Mouse (Mus musculus) lung, postnatal 0 days (tissue): ENCODE results near the gene Acyp1. TPM values are rescaled to one million over a fixed set of nuclear protein-coding genes. Genes with fewer than 3 reads are reported as not detected.

ENCODE experiments used
- ATAC-seq: fragments of 200-750 bp; cut with Nextera tagmentation; 2 replicates; pipeline ENCODE4 v1.8.0; 2017; ENCODE audit warnings: moderate library complexity
- DNase-seq: peaks from one replicate; pipeline ENCODE4 v3.0.0-alpha.2; 2016; ENCODE audit warnings: low spot score
- H3K27ac ChIP-seq: fragments of 300-500 bp; sonication (generic); 2 replicates; pipeline ENCODE4 v1.5.1; 2014; ENCODE audit warnings: antibody characterized with exemption, mild to moderate bottlenecking, low read length, mixed read lengths
- H3K27me3 ChIP-seq: fragments of 300-500 bp; sonication (generic); replicated peaks from 2 replicates; pipeline ENCODE4 v1.6.1; 2014; ENCODE audit warnings: low read length, mixed read lengths; ENCODE audit not compliant: insufficient read depth
- H3K36me3 ChIP-seq: fragments of 300-500 bp; sonication (generic); 2 replicates; pipeline ENCODE4 v1.6.1; 2014; ENCODE audit warnings: low read length, mixed read lengths; ENCODE audit not compliant: insufficient read depth
- H3K4me1 ChIP-seq: fragments of 300-500 bp; sonication (generic); 2 replicates; pipeline ENCODE4 v1.6.1; 2014; ENCODE audit warnings: antibody characterized with exemption, low read depth, low read length, mixed read lengths; ENCODE audit not compliant: insufficient read depth
- H3K4me2 ChIP-seq: fragments of 300-500 bp; sonication (generic); replicated peaks from 2 replicates; pipeline ENCODE4 v1.6.1; 2014; ENCODE audit warnings: low read depth, mild to moderate bottlenecking, low read length, moderate library complexity, mixed read lengths
- H3K4me3 ChIP-seq: fragments of 300-500 bp; sonication (generic); 2 replicates; pipeline ENCODE4 v1.5.1; 2014; ENCODE audit warnings: low read depth, low read length
- H3K9ac ChIP-seq: fragments of 300-500 bp; sonication (generic); replicated peaks from 2 replicates; pipeline ENCODE4 v1.6.1; 2014; ENCODE audit warnings: low read depth, mild to moderate bottlenecking
- H3K9me3 ChIP-seq: fragments of 300-500 bp; sonication (generic); 2 replicates; pipeline ENCODE4 v1.6.1; 2016; ENCODE audit warnings: low read length, mixed read lengths
- CTCF ChIP-seq: IDR thresholded peaks from 2 replicates; pipeline ENCODE4 v1.5.1; 2016; ENCODE audit warnings: antibody characterized with exemption, mild to moderate bottlenecking
- EP300 ChIP-seq: IDR thresholded peaks from 2 replicates; pipeline ENCODE4 v1.6.1; 2016; ENCODE audit warnings: antibody characterized with exemption, mild to moderate bottlenecking, control low read depth
- WGBS: fragments of 180-500 bp; shearing (Covaris S2); extraction: QIAGEN DNeasy Blood & Tissue Kit; methylation state at CpG from one replicate; pipeline ENCODE4 v1.1.7; 2014; 5-methylcytosine and 5-hydroxymethylcytosine counted together
- polyA plus RNA-seq: library from polyadenylated mRNA; unstranded; fragments of >200 nt; fragmentation: Nextera tagmentation; extraction: Ambion mirVana; gene quantifications from 2 replicates; pipeline ENCODE4 v1.2.1, GENCODE M21; 2015

Gene Acyp1
- polyA plus RNA-seq, 1 experiment from 2014 or later, result 54.9 TPM

DNA sequence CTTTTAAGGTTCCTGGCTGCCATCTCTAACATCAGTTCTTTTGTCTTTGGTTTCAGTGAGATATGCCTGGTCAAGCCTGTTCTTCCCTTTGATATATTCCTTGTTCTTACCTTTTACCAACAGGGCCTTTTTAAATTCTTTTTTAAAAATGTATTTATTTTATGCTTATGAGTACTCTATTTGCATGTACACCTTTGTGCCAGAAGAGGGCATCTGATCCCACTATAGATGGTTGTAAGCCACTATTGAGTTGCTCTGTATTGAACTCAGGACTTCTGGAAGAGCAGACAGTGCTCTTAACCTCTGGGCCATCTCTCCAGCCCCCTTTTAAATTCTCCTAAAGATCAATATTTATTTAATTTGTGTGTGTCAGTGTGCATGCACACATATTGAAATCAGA is 4.7 kb upstream of the Acyp1 start:
- Histone ChIP-seq H3K4me3 (no peak overlapping the region), H3K27ac (no peak overlapping the region), H3K27me3 (no peaks in the 10 kb centered on the region), H3K4me2 (no peak overlapping the region), H3K36me3 (no peaks in the 10 kb centered on the region), H3K4me1 (peaks cover 4% of the 10 kb centered on the region; the same call in 1 of the 2 replicates), H3K9me3 (no peaks in the 10 kb centered on the region), H3K9ac (no peak overlapping the region)
- no peak for ATAC-seq
- DNase-seq, result no peak
- no peak for TF ChIP-seq EP300
- TF ChIP-seq CTCF, result peak; percentile 25; the same call in 1 of the 2 replicates

GRCm38 (mm10) chr12:85292288-85292687 is 4.0 kb upstream of the Acyp1 start:
- Histone ChIP-seq H3K4me2 (no peak overlapping the region), H3K9ac (no peak overlapping the region), H3K4me1 (peaks cover 4% of the 10 kb centered on the region; the same call in 1 of the 2 replicates), H3K27ac (no peak overlapping the region), H3K27me3 (no peaks in the 10 kb centered on the region), H3K9me3 (no peaks in the 10 kb centered on the region), H3K36me3 (no peaks in the 10 kb centered on the region), H3K4me3 (no peak overlapping the region)
- DNase-seq (no peak), ATAC-seq (no peak)
- no peak for TF ChIP-seq CTCF
- no peak for TF ChIP-seq EP300
- WGBS, result 75% methylated on average over 6 of the region's 6 CpGs

- ATAC-seq (no peak), DNase-seq (no peak)
- Histone ChIP-seq H3K27me3 (no peaks in the 10 kb centered on the region), H3K9me3 (no peaks in the 10 kb centered on the region), H3K9ac (no peak overlapping the region), H3K4me1 (peaks cover 4% of the 10 kb centered on the region; the same call in 1 of the 2 replicates), H3K36me3 (no peaks in the 10 kb centered on the region), H3K27ac (no peak overlapping the region), H3K4me2 (no peak overlapping the region), H3K4me3 (no peak overlapping the region)
- no peak for TF ChIP-seq CTCF
- no peak for TF ChIP-seq EP300
Observed at GRCm38 (mm10) chr12:85291541-85291940, 3.3 kb upstream of the Acyp1 start.

DNA sequence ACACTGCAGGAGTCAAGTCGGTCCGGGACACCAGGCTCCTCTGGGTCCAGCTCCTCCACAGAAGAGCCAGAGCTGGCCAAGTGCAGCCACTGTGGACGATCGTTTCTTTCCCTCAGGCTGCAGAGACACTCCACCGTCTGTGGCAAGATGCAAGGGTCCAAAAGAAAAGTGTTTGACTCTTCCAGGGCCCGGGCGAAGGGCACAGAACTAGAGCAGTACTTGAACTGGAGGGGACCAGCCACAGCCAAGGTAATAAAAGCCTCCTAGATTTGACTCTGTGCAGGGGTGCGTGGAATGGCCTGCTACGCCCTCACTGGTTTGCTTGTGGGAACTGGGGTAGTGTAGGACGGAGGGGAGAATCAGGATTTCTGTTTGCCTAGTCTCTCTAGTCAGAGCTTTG is 2.4 kb upstream of the Acyp1 start:
- TF ChIP-seq CTCF (no peak), EP300 (no peak)
- H3K27me3 ChIP-seq, result no peaks in the 10 kb centered on the region
- no peak overlapping the region for H3K27ac ChIP-seq
- no peak for DNase-seq
- H3K4me1 ChIP-seq, result peaks cover 4% of the 10 kb centered on the region; the same call in 1 of the 2 replicates
- no peak overlapping the region for H3K4me3 ChIP-seq
- 77% methylated on average over 10 of the region's 10 CpGs for WGBS
- no peak for ATAC-seq
- H3K36me3 ChIP-seq, result no peaks in the 10 kb centered on the region
- H3K9me3 ChIP-seq, result no peaks in the 10 kb centered on the region
- H3K9ac ChIP-seq, result no peak overlapping the region
- no peak overlapping the region for H3K4me2 ChIP-seq

DNA sequence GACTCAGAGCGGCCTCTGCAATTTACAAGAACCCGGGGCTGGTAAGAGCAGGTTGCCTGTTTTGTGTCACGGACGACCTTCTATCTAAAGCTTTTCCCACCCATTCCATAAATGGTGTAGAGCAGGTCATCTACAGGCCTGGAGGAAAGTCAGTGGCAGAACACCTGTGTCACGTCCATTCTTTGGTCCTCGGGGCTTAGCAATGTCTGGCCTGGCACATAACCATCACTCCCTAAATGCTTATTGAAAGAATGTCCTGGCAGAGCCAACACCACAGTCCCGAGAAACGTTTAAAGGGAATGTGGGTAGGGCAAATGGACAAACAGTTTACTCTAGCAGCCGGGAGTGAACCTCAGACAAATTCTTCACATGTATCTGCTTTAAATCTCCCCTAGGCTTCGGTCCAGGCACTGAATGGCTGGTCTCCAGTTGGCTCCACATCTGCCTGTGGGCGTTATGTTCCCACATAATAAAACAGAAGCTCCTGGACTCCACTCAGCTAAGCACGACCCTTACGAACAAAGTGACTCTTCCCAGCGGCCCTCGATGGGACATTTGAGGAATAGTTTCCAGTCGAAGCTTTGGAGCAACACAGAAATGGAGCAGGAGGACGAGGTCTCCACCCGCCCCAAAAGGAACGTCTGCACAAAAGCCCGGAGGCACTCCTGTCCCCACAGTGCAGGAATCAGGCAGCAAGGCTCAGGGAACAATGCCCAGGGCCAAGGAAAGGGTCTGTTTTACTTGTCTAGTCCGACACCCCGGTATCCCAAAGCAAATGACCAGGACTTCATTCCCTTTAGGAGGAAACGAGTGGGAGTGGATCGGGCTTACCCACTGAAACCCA is 1.1 kb upstream of the Acyp1 start:
- DNase-seq, result peak; percentile 71
- Histone ChIP-seq H3K4me3 (peak overlapping the region; percentile 46; the same call in 1 of the 2 replicates), H3K9ac (peak overlapping the region; percentile 23; the same call in 1 of the 2 replicates), H3K27ac (peak overlapping the region; percentile 71), H3K9me3 (no peaks in the 10 kb centered on the region), H3K4me2 (peak overlapping the region; percentile 77), H3K4me1 (peaks cover 4% of the 10 kb centered on the region; the same call in 1 of the 2 replicates), H3K27me3 (no peaks in the 10 kb centered on the region), H3K36me3 (no peaks in the 10 kb centered on the region)
- no peak for TF ChIP-seq CTCF
- TF ChIP-seq EP300, result no peak
- ATAC-seq, result peak; percentile 47
- WGBS, result 48% methylated on average over 24 of the region's 24 CpGs

DNA sequence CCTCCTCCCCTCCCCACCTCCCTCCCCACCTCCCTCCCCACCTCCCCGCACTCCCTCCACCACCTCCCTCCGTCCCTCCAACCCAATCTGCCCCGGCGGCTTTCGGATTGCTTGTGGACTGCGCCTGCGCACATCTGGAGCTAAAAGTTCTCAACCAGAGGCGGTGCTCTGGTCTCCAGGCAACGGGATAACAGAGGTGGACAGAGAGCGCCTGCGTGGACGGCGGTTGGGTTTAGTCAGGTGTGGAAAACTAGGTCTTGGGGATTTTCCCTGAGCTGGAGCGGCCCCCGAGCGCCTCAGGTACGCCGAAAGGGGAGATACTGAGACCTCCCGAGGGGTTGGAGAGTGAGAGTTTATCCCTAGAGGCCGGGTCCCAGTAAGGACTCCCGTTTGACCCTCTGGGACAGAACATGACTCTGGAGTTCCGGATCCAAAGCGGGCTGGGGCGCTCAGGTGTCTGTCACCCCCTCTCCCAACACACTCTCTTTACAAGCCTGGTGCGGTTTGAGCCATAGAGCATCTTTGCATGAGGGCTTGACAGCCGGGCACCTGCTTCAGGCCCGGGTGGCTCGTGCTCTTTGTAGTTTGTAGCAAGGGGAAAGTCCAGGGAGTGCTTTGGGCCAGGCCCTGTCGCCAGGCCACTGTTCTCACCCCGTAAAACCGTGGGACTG is 383 bp upstream of the Acyp1 start, which contains the start of gene Zc2hc1c:
TSS of gene Zc2hc1c (plus strand) at position 106 of the 671 bp plus-strand sequence.
- WGBS, result 4% methylated on average over 30 of the region's 31 CpGs
- Histone ChIP-seq H3K9ac (peak within 1 kb of the TSS; percentile 46), H3K27me3 (no peaks in the 10 kb centered on the region), H3K27ac (peak within 1 kb of the TSS; percentile 71), H3K4me1 (peaks cover 4% of the 10 kb centered on the region; the same call in 1 of the 2 replicates), H3K4me2 (peak within 1 kb of the TSS; percentile 77), H3K36me3 (no peaks in the 10 kb centered on the region), H3K9me3 (no peaks in the 10 kb centered on the region), H3K4me3 (peak within 1 kb of the TSS; percentile 46)
- ATAC-seq, result peak; percentile 90
- TF ChIP-seq CTCF, result no peak
- no peak for TF ChIP-seq EP300
- DNase-seq, result peak; percentile 97
